Mouse (Mus musculus) liver, embryonic 15.5 days (tissue): Measurements from ENCODE around the gene Gramd1b. TPM values are rescaled to one million over a fixed set of nuclear protein-coding genes. Genes with fewer than 3 reads are reported as not detected.

Source experiments
- ATAC-seq: fragments of 200-750 bp; cut with Nextera tagmentation; 2 replicates; pipeline ENCODE4 v1.8.0; 2017; ENCODE audit warnings: moderate number of reproducible peaks, mild to moderate bottlenecking, moderate library complexity; ENCODE audit not compliant: insufficient read depth
- H3K27ac ChIP-seq: fragments of 300-500 bp; sonication (generic); replicated peaks from 2 replicates; pipeline ENCODE4 v1.5.1; 2015; ENCODE audit warnings: mild to moderate bottlenecking, inconsistent platforms
- H3K27me3 ChIP-seq: fragments of 300-500 bp; sonication (generic); 2 replicates; pipeline ENCODE4 v1.6.1; 2015; ENCODE audit warnings: mild to moderate bottlenecking, inconsistent platforms
- H3K36me3 ChIP-seq: fragments of 300-500 bp; sonication (generic); replicated peaks from 2 replicates; pipeline ENCODE4 v1.6.1; 2015; ENCODE audit warnings: moderate library complexity, mild to moderate bottlenecking, inconsistent platforms
- H3K4me1 ChIP-seq: fragments of 300-500 bp; sonication (generic); replicated peaks from 2 replicates; pipeline ENCODE4 v1.6.1; 2015; ENCODE audit warnings: inconsistent platforms
- H3K4me2 ChIP-seq: fragments of 300-500 bp; sonication (generic); 2 replicates; pipeline ENCODE4 v1.6.1; 2015; ENCODE audit warnings: moderate library complexity, mild to moderate bottlenecking, inconsistent platforms
- H3K4me3 ChIP-seq: fragments of 300-500 bp; sonication (generic); replicated peaks from 2 replicates; pipeline ENCODE4 v1.5.1; 2015; ENCODE audit warnings: mild to moderate bottlenecking, inconsistent platforms
- H3K9ac ChIP-seq: fragments of 300-500 bp; sonication (generic); 2 replicates; pipeline ENCODE4 v1.6.1; 2015; ENCODE audit warnings: moderate library complexity, mild to moderate bottlenecking, inconsistent platforms
- H3K9me3 ChIP-seq: fragments of 300-500 bp; sonication (generic); replicated peaks from 2 replicates; pipeline ENCODE4 v1.6.1; 2016; ENCODE audit warnings: inconsistent platforms
- WGBS: fragments of 180-500 bp; shearing (Covaris S2); methylation state at CpG from one replicate; pipeline ENCODE4 v1.1.7; 2015; ENCODE audit warnings: mixed read lengths; ENCODE audit not compliant: insufficient replicate concordance; 5-methylcytosine and 5-hydroxymethylcytosine counted together
- polyA plus RNA-seq: library from polyadenylated mRNA; unstranded; fragments of >200 nt; fragmentation: Nextera tagmentation; extraction: Ambion mirVana; gene quantifications from 2 replicates; pipeline ENCODE4 v1.2.1, GENCODE M21; 2015

Gene Gramd1b
- polyA plus RNA-seq, 1 experiment from 2014 or later, result 1.2 TPM

GRCm38 (mm10) chr9:40356768-40357446, 174.3 kb downstream of the Gramd1b start:
- Histone ChIP-seq H3K36me3 (no peaks in the 10 kb centered on the region), H3K4me1 (no peaks in the 10 kb centered on the region), H3K4me3 (no peak overlapping the region), H3K9me3 (no peaks in the 10 kb centered on the region), H3K27ac (no peak overlapping the region), H3K4me2 (no peak overlapping the region), H3K9ac (no peak overlapping the region), H3K27me3 (no peaks in the 10 kb centered on the region)
- ATAC-seq, result no peak
- 75% methylated on average over 4 of the region's 4 CpGs for WGBS

DNA sequence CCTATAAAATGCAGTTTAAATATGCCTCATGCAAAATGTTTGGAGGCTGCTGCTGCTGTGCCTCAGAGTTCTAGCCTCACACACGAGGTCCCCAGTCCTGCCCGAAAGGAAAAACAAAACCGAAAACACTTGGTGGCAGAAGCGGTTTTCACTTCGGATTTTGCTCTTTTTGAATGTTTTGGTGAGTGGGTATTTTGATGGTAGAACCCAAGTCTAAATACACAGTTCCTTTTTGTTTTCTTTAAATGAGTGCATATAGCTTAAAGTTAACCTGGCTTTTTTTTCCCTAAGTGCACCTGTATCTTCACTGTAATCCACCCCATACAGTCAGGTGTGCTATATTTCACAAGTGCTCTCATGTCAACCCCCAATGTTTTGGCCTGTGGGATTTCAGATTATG, 174.8 kb downstream of the Gramd1b start:
- Histone ChIP-seq H3K9ac (no peak overlapping the region), H3K4me3 (no peak overlapping the region), H3K36me3 (no peaks in the 10 kb centered on the region), H3K9me3 (no peaks in the 10 kb centered on the region), H3K27me3 (no peaks in the 10 kb centered on the region), H3K4me2 (no peak overlapping the region), H3K4me1 (no peaks in the 10 kb centered on the region), H3K27ac (no peak overlapping the region)
- WGBS, result 74% methylated on average over 5 of the region's 5 CpGs
- ATAC-seq, result no peak

GRCm38 (mm10) chr9:40355406-40355805, 175.8 kb downstream of the Gramd1b start:
- no peak overlapping the region for H3K27ac ChIP-seq
- H3K27me3 ChIP-seq, result no peaks in the 10 kb centered on the region
- no peaks in the 10 kb centered on the region for H3K4me1 ChIP-seq
- H3K9ac ChIP-seq, result no peak overlapping the region
- no peaks in the 10 kb centered on the region for H3K9me3 ChIP-seq
- ATAC-seq, result no peak
- WGBS, result 58% methylated on average over 8 of the region's 8 CpGs
- no peak overlapping the region for H3K4me3 ChIP-seq
- no peaks in the 10 kb centered on the region for H3K36me3 ChIP-seq
- H3K4me2 ChIP-seq, result no peak overlapping the region

DNA sequence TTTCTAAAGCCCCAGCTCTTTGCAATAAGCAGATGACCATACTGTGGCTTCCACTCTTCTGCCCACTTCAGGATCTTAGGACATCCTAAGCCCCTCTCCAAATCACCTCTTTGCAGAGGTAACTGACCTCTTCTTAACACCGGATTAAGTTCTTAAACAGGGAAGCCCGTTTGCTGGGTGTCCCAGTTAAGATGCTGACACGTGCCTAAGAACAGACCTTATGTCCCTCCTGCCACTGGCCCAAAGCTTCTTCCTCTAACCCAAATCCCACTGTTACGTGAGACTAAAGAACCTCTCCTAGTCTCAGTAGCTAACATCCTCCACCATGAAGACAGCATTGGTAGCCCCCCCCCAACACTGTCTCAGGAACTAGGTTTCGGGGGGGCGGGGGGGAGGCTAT, 177.6 kb downstream of the Gramd1b start:
- ATAC-seq, result no peak
- WGBS, result 76% methylated on average over 6 of the region's 6 CpGs
- no peaks in the 10 kb centered on the region for H3K9me3 ChIP-seq
- H3K4me1 ChIP-seq, result no peaks in the 10 kb centered on the region
- no peaks in the 10 kb centered on the region for H3K36me3 ChIP-seq
- H3K4me2 ChIP-seq, result no peak overlapping the region
- H3K27me3 ChIP-seq, result no peaks in the 10 kb centered on the region
- no peak overlapping the region for H3K27ac ChIP-seq
- H3K4me3 ChIP-seq, result no peak overlapping the region
- no peak overlapping the region for H3K9ac ChIP-seq

- Histone ChIP-seq H3K36me3 (no peaks in the 10 kb centered on the region), H3K4me2 (no peak overlapping the region), H3K9ac (no peak overlapping the region), H3K9me3 (no peaks in the 10 kb centered on the region), H3K27ac (no peak overlapping the region), H3K4me3 (no peak overlapping the region), H3K4me1 (no peaks in the 10 kb centered on the region), H3K27me3 (no peaks in the 10 kb centered on the region)
- WGBS, result 24% methylated on average over 7 of the region's 7 CpGs
- no peak for ATAC-seq
These were observed 180.5 kb downstream of the Gramd1b start for GRCm38 (mm10) chr9:40350640-40351039.

- Histone ChIP-seq H3K4me3 (no peak overlapping the region), H3K9me3 (no peaks in the 10 kb centered on the region), H3K27ac (no peak overlapping the region), H3K4me2 (no peak overlapping the region), H3K36me3 (no peaks in the 10 kb centered on the region), H3K4me1 (no peaks in the 10 kb centered on the region), H3K27me3 (no peaks in the 10 kb centered on the region), H3K9ac (no peak overlapping the region)
- no peak for ATAC-seq
- WGBS, result 61% methylated on average over 2 of the region's 2 CpGs
These were observed 181.1 kb downstream of the Gramd1b start for GRCm38 (mm10) chr9:40350052-40350451.

- ATAC-seq, result no peak
- no peak overlapping the region for H3K9ac ChIP-seq
- no peaks in the 10 kb centered on the region for H3K9me3 ChIP-seq
- H3K4me2 ChIP-seq, result no peak overlapping the region
- no peaks in the 10 kb centered on the region for H3K36me3 ChIP-seq
- H3K4me3 ChIP-seq, result no peak overlapping the region
- no peaks in the 10 kb centered on the region for H3K4me1 ChIP-seq
- WGBS, result 29% methylated on average over 4 of the region's 4 CpGs
- H3K27me3 ChIP-seq, result no peaks in the 10 kb centered on the region
- H3K27ac ChIP-seq, result no peak overlapping the region
These were observed 181.6 kb downstream of the Gramd1b start for GRCm38 (mm10) chr9:40349554-40349953.

DNA sequence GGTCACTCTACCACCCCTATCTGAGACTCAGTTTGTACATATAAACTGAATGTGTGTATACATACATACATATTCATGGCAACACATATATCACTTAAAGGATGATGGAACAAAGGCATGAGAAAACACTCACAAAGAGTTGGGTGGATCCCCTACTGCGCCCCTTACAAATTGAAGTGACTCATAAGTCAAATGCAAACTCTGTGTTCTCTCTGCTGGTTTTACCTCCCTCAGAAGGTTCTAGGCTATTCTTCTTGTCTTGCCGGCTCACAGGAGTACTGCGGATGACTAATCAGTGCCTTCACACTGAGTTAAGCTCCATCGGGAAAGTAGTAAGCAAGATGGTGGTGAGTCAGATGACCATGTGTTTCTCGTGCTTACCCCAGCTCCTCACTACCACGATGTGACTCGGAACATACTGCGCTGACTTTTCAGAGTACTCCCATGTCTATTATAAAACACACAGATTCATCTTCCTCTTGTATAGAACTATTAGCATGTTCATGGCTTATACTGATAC, 182.4 kb downstream of the Gramd1b start:
- Histone ChIP-seq H3K36me3 (no peaks in the 10 kb centered on the region), H3K4me1 (no peaks in the 10 kb centered on the region), H3K9me3 (no peaks in the 10 kb centered on the region), H3K27ac (no peak overlapping the region), H3K4me2 (no peak overlapping the region), H3K27me3 (no peaks in the 10 kb centered on the region), H3K9ac (no peak overlapping the region), H3K4me3 (no peak overlapping the region)
- 84% methylated on average over 8 of the region's 8 CpGs for WGBS
- no peak for ATAC-seq

GRCm38 (mm10) chr9:40346232-40346984, 184.8 kb downstream of the Gramd1b start:
- WGBS, result 31% methylated on average over 16 of the region's 16 CpGs
- Histone ChIP-seq H3K4me1 (no peaks in the 10 kb centered on the region), H3K9me3 (no peaks in the 10 kb centered on the region), H3K27me3 (no peaks in the 10 kb centered on the region), H3K9ac (no peak overlapping the region), H3K36me3 (no peaks in the 10 kb centered on the region), H3K4me3 (no peak overlapping the region), H3K27ac (no peak overlapping the region), H3K4me2 (peak overlapping the region; percentile 24)
- no peak for ATAC-seq

- no peak overlapping the region for H3K27ac ChIP-seq
- WGBS, result 36% methylated on average over 13 of the region's 13 CpGs
- H3K9ac ChIP-seq, result no peak overlapping the region
- no peak for ATAC-seq
- no peaks in the 10 kb centered on the region for H3K4me1 ChIP-seq
- no peaks in the 10 kb centered on the region for H3K36me3 ChIP-seq
- no peaks in the 10 kb centered on the region for H3K9me3 ChIP-seq
- no peaks in the 10 kb centered on the region for H3K27me3 ChIP-seq
- peak overlapping the region; percentile 24; the same call in 1 of the 2 replicates for H3K4me2 ChIP-seq
- H3K4me3 ChIP-seq, result no peak overlapping the region
These were observed 185.5 kb downstream of the Gramd1b start for GRCm38 (mm10) chr9:40345493-40346231.
